Mouse (Mus musculus) limb, embryonic 15.5 days (tissue): Measurements from ENCODE around the gene Jmjd4. TPM values are rescaled to one million over a fixed set of nuclear protein-coding genes. Genes with fewer than 3 reads are reported as not detected.
A peak's percentile ranks its signal among the peaks of the same experiment; 100 is the strongest.

Experiments
- ATAC-seq: fragments of 200-750 bp; cut with Nextera tagmentation; 2 replicates; pipeline ENCODE4 v1.8.0; 2017; ENCODE audit warnings: low read depth, moderate TSS enrichment; ENCODE audit not compliant: insufficient number of reproducible peaks, low FRiP score, low TSS enrichment
- H3K27ac ChIP-seq: fragments of 300-500 bp; sonication (generic); 2 replicates; pipeline ENCODE4 v1.5.1; 2015; ENCODE audit warnings: moderate library complexity, mild to moderate bottlenecking, inconsistent platforms
- H3K27me3 ChIP-seq: fragments of 300-500 bp; sonication (generic); 2 replicates; pipeline ENCODE4 v1.6.1; 2015; ENCODE audit warnings: inconsistent platforms
- H3K36me3 ChIP-seq: fragments of 300-500 bp; sonication (generic); 2 replicates; pipeline ENCODE4 v1.6.1; 2015; ENCODE audit warnings: inconsistent platforms
- H3K4me1 ChIP-seq: fragments of 300-500 bp; sonication (generic); 2 replicates; pipeline ENCODE4 v1.6.1; 2015; ENCODE audit warnings: inconsistent platforms
- H3K4me2 ChIP-seq: fragments of 300-500 bp; sonication (generic); 2 replicates; pipeline ENCODE4 v1.6.1; 2015; ENCODE audit warnings: mild to moderate bottlenecking, inconsistent platforms
- H3K4me3 ChIP-seq: fragments of 300-500 bp; sonication (generic); 2 replicates; pipeline ENCODE4 v1.5.1; 2015; ENCODE audit warnings: mild to moderate bottlenecking, inconsistent platforms
- H3K9ac ChIP-seq: fragments of 300-500 bp; sonication (generic); 2 replicates; pipeline ENCODE4 v1.6.1; 2015; ENCODE audit warnings: inconsistent platforms
- H3K9me3 ChIP-seq: fragments of 300-500 bp; sonication (generic); 2 replicates; pipeline ENCODE4 v1.6.1; 2016; ENCODE audit warnings: inconsistent platforms
- WGBS: fragments of 180-500 bp; shearing (Covaris S2); methylation state at CpG from one replicate; pipeline ENCODE4 v1.1.7; 2015; 5-methylcytosine and 5-hydroxymethylcytosine counted together
- polyA plus RNA-seq: library from polyadenylated mRNA; unstranded; fragments of >200 nt; fragmentation: Nextera tagmentation; extraction: Ambion mirVana; gene quantifications from 2 replicates; pipeline ENCODE4 v1.2.1, GENCODE M21; 2015

Gene Jmjd4
- polyA plus RNA-seq, 1 experiment from 2014 or later = 11.2 TPM

- WGBS = 83% methylated on average over 9 of the region's 9 CpGs
- H3K9ac ChIP-seq = no peak overlapping the region
- no peaks in the 10 kb centered on the region for H3K9me3 ChIP-seq
- H3K4me3 ChIP-seq = no peak overlapping the region
- H3K27me3 ChIP-seq = no peaks in the 10 kb centered on the region
- H3K4me1 ChIP-seq = peaks cover 21% of the 10 kb centered on the region
- no peak overlapping the region for H3K27ac ChIP-seq
- no peak overlapping the region for H3K4me2 ChIP-seq
- no peak for ATAC-seq
- H3K36me3 ChIP-seq = peaks cover 65% of the 10 kb centered on the region
Measured at GRCm38 (mm10) chr11:59428057-59428660, 21.7 kb upstream of the Jmjd4 start.

GRCm38 (mm10) chr11:59429959-59430358 is 19.9 kb upstream of the Jmjd4 start:
- Histone ChIP-seq H3K36me3 (peaks cover 62% of the 10 kb centered on the region), H3K9ac (no peak overlapping the region), H3K4me2 (no peak overlapping the region), H3K27ac (no peak overlapping the region), H3K4me1 (peaks cover 11% of the 10 kb centered on the region), H3K4me3 (no peak overlapping the region), H3K9me3 (no peaks in the 10 kb centered on the region), H3K27me3 (no peaks in the 10 kb centered on the region)
- ATAC-seq = no peak
- WGBS = 76% methylated on average over 1 of the region's 1 CpGs

DNA sequence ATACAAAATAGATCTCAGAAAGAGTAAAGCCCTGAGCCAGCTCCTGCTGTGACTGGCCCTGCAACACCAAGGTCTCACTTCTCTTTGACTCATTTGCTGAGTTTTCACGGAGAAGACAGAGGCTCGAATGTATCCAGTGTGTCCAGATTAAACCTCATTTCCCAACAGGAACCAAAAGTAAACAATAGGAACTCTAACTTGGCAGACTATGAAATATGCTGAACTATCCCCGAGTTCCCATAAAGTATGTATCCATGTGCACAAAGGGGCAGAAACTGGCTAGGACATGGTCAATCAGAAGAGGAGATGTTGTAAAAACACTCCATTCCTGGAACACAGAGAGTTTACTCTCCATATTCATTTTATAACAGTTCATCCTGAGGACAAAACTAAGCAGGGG is 17.6 kb upstream of the Jmjd4 start:
- H3K4me3 ChIP-seq = no peak overlapping the region
- H3K9me3 ChIP-seq = no peaks in the 10 kb centered on the region; the same call in 1 of the 2 replicates
- H3K4me2 ChIP-seq = no peak overlapping the region
- H3K36me3 ChIP-seq = peaks cover 59% of the 10 kb centered on the region
- no peaks in the 10 kb centered on the region for H3K27me3 ChIP-seq
- ATAC-seq = peak; percentile 14; the same call in 1 of the 2 replicates
- H3K27ac ChIP-seq = 0 out of 2 replicates have a peak overlapping the region, but pooled peaks have one; percentile 8
- no peak overlapping the region for H3K9ac ChIP-seq
- WGBS = 54% methylated on average over 3 of the region's 3 CpGs
- H3K4me1 ChIP-seq = peaks cover 3% of the 10 kb centered on the region; the same call in 1 of the 2 replicates

- WGBS = 94% methylated on average over 12 of the region's 12 CpGs
- H3K4me1 ChIP-seq = no peaks in the 10 kb centered on the region
- H3K9me3 ChIP-seq = no peaks in the 10 kb centered on the region; the same call in 1 of the 2 replicates
- H3K27me3 ChIP-seq = no peaks in the 10 kb centered on the region
- H3K9ac ChIP-seq = no peak overlapping the region
- H3K4me3 ChIP-seq = no peak overlapping the region
- no peak overlapping the region for H3K4me2 ChIP-seq
- ATAC-seq = no peak
- no peak overlapping the region for H3K27ac ChIP-seq
- peaks cover 40% of the 10 kb centered on the region for H3K36me3 ChIP-seq
Measured at GRCm38 (mm10) chr11:59437954-59438353, 11.9 kb upstream of the Jmjd4 start.

DNA sequence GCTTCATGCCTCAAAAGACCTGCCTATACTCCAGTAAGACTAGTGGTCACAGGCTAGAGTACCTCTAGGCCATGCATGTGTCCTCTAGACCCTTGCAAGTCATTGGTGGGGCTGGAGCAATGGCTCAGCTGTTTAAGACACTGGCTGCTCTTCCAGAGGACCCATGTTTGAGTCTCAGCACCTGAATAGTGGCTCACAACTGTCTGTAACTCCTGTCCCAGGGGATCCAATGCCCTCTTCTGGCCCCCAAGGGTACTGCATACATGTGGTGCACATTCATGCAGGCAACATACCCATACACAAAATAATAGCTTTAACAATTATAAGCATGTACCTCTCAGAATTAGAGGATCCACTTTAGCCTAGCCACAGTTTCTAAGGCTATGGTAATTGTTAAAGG is 6.7 kb upstream of the Jmjd4 start:
- Histone ChIP-seq H3K27me3 (no peaks in the 10 kb centered on the region), H3K9ac (no peak overlapping the region), H3K36me3 (peaks cover 12% of the 10 kb centered on the region), H3K4me1 (no peaks in the 10 kb centered on the region), H3K4me3 (no peak overlapping the region), H3K9me3 (no peaks in the 10 kb centered on the region), H3K4me2 (no peak overlapping the region), H3K27ac (no peak overlapping the region)
- no peak for ATAC-seq

DNA sequence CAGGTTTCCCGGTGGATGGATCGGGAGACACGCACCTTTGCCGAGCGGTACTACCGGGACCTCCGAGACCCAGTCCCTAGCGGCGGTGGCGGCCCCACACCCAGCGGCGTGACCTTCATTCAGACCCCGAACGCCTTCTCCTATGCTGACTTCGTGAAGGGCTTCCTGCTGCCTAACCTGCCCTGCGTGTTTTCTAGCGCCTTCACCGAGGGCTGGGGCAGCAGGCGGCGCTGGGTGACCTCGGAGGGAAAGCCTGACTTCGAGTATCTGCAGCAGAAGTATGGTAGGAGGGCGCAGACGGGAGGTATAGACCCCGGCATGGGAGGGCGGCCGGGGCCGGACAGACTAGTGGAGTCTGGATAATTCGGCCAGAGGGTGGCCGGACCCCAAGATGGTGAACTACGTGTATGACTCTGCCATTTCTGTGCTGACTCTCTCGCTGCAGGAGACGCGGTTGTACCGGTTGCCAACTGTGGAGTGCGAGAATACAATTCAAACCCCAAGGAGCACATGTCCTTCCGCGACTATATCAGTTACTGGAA is 456 bp downstream of the Jmjd4 start:
- WGBS = under 1% methylated on average over 38 of the region's 38 CpGs
- no peaks in the 10 kb centered on the region for H3K9me3 ChIP-seq

DNA sequence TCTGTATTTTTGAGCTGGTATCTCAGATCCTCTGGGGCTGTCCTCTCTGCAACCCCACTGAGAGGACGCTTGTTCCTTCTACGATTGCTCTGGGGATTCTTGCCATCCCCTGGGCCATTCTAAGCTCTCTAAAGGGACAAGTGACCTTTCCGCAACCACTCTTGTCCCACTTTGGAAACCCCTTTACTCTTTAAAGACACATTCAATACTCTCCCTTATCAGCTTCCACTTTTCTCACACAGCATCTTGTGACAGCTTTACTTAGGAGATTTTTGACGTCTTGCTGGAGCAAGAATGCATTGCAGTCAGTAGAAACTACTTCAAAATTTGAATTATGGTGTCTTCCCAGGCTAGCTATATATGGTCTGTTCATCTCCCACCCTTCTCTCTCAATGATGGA is 1.2 kb downstream of the Jmjd4 start, which contains the start of gene Snap47:
Snap47 (minus strand) TSS at position 101 of the 400 bp plus-strand sequence.
- no peaks in the 10 kb centered on the region for H3K27me3 ChIP-seq
- no peaks in the 10 kb centered on the region for H3K9me3 ChIP-seq
- H3K4me1 ChIP-seq = peaks cover 21% of the 10 kb centered on the region
- 76% methylated on average over 4 of the region's 4 CpGs for WGBS
- peaks cover 35% of the 10 kb centered on the region for H3K36me3 ChIP-seq
- H3K9ac ChIP-seq = peak within 1 kb of the TSS; percentile 90
- H3K4me3 ChIP-seq = peak within 1 kb of the TSS; percentile 79
- H3K27ac ChIP-seq = peak within 1 kb of the TSS; percentile 86
- ATAC-seq = no peak
- H3K4me2 ChIP-seq = peak within 1 kb of the TSS; percentile 89

More for the DNA sequence above, 456 bp downstream of the Jmjd4 start:
- peaks cover 21% of the 10 kb centered on the region for H3K4me1 ChIP-seq
- H3K4me2 ChIP-seq = peak overlapping the region; percentile 89
- peak overlapping the region; percentile 90 for H3K9ac ChIP-seq
- ATAC-seq = 0 out of 2 replicates have a peak, but pooled peaks have one; percentile 20
- peaks cover 27% of the 10 kb centered on the region for H3K36me3 ChIP-seq
- peak overlapping the region; percentile 86 for H3K27ac ChIP-seq
- H3K27me3 ChIP-seq = no peaks in the 10 kb centered on the region
- H3K4me3 ChIP-seq = peak overlapping the region; percentile 79

DNA sequence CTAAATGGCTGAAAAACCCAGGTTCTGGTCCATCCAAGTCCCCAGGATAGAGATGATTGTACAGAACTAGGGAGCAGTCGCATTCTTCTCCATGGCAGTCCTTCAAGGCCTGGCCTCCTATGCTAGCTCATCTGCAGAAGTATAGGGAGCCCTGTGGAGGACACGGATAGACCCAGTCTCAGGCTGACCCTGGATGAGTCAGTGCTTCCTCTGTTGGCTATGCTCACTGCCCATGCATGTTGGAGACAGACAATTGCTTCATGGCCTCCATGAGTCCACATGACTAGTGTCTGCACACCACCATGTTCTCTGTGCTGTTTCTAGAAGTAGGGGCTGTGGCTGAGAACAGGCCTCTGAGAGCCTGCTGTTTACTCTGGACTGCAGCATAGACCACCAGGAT is 6.5 kb downstream of the Jmjd4 start:
- Histone ChIP-seq H3K36me3 (peaks cover 59% of the 10 kb centered on the region), H3K27me3 (no peaks in the 10 kb centered on the region), H3K4me1 (peaks cover 14% of the 10 kb centered on the region), H3K9ac (no peak overlapping the region), H3K9me3 (no peaks in the 10 kb centered on the region), H3K4me3 (no peak overlapping the region), H3K27ac (no peak overlapping the region), H3K4me2 (no peak overlapping the region)
- no peak for ATAC-seq
- WGBS = 90% methylated on average over 2 of the region's 2 CpGs

DNA sequence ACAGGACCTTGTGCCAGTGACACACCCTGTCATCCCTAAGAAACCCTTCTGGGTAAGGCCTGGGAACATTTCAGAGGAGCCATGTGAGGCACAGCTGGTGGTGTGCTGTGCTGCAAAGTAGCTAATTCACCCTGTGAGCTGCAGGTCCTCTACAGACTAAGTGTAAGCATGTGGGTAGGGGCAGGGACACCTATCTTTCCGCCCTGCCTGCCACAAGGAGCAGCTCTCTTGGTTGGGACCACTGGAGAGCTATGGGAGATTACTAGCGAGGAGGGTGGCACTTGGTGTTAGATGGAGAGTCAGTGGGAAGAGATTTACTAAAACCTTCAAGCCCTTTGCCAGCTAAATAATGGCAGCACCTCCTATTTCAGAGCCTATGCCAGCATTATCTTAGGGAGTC is 7.0 kb downstream of the Jmjd4 start:
- Histone ChIP-seq H3K9me3 (no peaks in the 10 kb centered on the region), H3K27me3 (no peaks in the 10 kb centered on the region), H3K4me2 (no peak overlapping the region), H3K4me3 (no peak overlapping the region), H3K36me3 (peaks cover 63% of the 10 kb centered on the region), H3K4me1 (peaks cover 12% of the 10 kb centered on the region), H3K27ac (no peak overlapping the region), H3K9ac (no peak overlapping the region)
- ATAC-seq = no peak
- WGBS = 96% methylated on average over 2 of the region's 2 CpGs

DNA sequence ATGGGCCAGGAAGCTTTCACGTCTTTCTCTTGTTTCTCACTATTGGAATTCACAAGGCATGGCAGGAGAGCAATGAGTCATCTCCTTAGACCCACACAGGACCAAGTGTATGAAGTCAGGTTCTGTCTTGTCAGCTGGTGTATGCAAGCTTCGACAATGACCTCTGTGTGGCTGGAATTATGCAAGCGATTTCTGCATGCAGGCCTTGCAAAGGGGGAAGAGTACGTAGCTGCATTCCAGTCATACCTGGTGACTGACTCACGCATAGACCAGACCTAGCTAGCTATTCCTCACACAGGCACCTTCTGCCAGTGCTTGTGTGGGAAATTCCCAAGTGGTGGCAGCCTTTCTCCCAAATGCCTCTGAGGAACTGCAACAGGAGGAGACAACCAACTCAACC is 9.1 kb downstream of the Jmjd4 start:
- 28% methylated on average over 5 of the region's 5 CpGs for WGBS
- ATAC-seq = peak; percentile 71
- Histone ChIP-seq H3K4me1 (peaks cover 12% of the 10 kb centered on the region), H3K4me3 (no peak overlapping the region), H3K27me3 (no peaks in the 10 kb centered on the region), H3K4me2 (no peak overlapping the region), H3K36me3 (peaks cover 70% of the 10 kb centered on the region), H3K9me3 (peaks cover 14% of the 10 kb centered on the region), H3K9ac (no peak overlapping the region), H3K27ac (peak overlapping the region; percentile 58; the same call in 1 of the 2 replicates)

GRCm38 (mm10) chr11:59460459-59460858 is 10.6 kb downstream of the Jmjd4 start:
- no peak for ATAC-seq
- Histone ChIP-seq H3K4me2 (no peak overlapping the region), H3K27me3 (no peaks in the 10 kb centered on the region), H3K9me3 (peaks cover 18% of the 10 kb centered on the region), H3K4me3 (no peak overlapping the region), H3K27ac (no peak overlapping the region), H3K9ac (no peak overlapping the region), H3K36me3 (peaks cover 68% of the 10 kb centered on the region), H3K4me1 (peaks cover 12% of the 10 kb centered on the region)
- WGBS = 87% methylated on average over 2 of the region's 2 CpGs

GRCm38 (mm10) chr11:59471413-59472325 is 21.8 kb downstream of the Jmjd4 start:
- Histone ChIP-seq H3K4me1 (peaks cover 4% of the 10 kb centered on the region), H3K27me3 (no peaks in the 10 kb centered on the region), H3K9ac (peak overlapping the region; percentile 59), H3K4me2 (peak overlapping the region; percentile 69), H3K27ac (peak overlapping the region; percentile 84), H3K9me3 (no peaks in the 10 kb centered on the region), H3K4me3 (peak overlapping the region; percentile 59), H3K36me3 (peaks cover 4% of the 10 kb centered on the region; the same call in 1 of the 2 replicates)
- WGBS = 5% methylated on average over 37 of the region's 37 CpGs
- peak; percentile 59 for ATAC-seq
